Mouse (Mus musculus) embryonic stem cell, embryonic (primary cell): Measurements from ENCODE around the gene Lrrc19.

Experiments used
- CTCF ChIA-PET, 4 experiments: fragments of 300-600 bp in 2 of 4; fragments of 350-600 bp in 2 of 4; sonication (Branson Sonifier 250); formaldehyde crosslinking; loops; one replicate each; lab custom pipeline; 2022; ENCODE audit warnings: inconsistent platforms in 2 of 4; lab: Charles Lee
- POLR2A ChIA-PET, 4 experiments: fragments of 300-600 bp in 2 of 4; fragments of 350-600 bp in 2 of 4; sonication (Branson Sonifier 250); formaldehyde crosslinking; loops; one replicate each; lab custom pipeline; 2022; ENCODE audit warnings: antibody characterized with exemption in 4 of 4, inconsistent platforms in 1 of 4; lab: Charles Lee

Gene Lrrc19

GRCm38 (mm10) chr4:94603031-94603629 lies 46.8 kb downstream of the Lrrc19 start, which contains the start of gene Plaa:
Gene Plaa, minus strand, starts transcription at chr4:94603244.
- ChIA-PET CTCF (interaction anchor here in 1 of 4 experiments (0.7 kb wide), 1 partner anchor 447 kb away, joined by 4 read pairs; no protein-coding TSS in a partner anchor), POLR2A (interaction anchor here in 3 of 4 experiments (0.7 to 2.1 kb wide), 12 partner anchors 11 to 560 kb away, joined by 3 to 14 read pairs (median 5); partner anchors contain the start of genes Caap1 (in 2 of the 3), Gm10306 (in 2 of the 3), Ift74 (in 2 of the 3) and Jun (in 1 of the 3))

- ChIA-PET POLR2A (interaction anchor here (0.5 to 2.1 kb wide), 8 partner anchors 11 to 450 kb away, joined by 3 to 14 read pairs (median 5); partner anchors contain the start of genes Ift74 (in 2 of the 4), Caap1 (in 1 of the 4), Gm10306 (in 1 of the 4) and Jun (in 1 of the 4)), CTCF (no interaction called here)
Measured at GRCm38 (mm10) chr4:94602496-94603030, 47.4 kb downstream of the Lrrc19 start.

- POLR2A ChIA-PET = interaction anchor here in 3 of 4 experiments (0.5 to 2.1 kb wide), 12 partner anchors 9 to 378 kb away, joined by 3 to 8 read pairs (median 4); partner anchors contain the start of genes Caap1 (in 1 of the 3) and Ift74 (in 1 of the 3)
- CTCF ChIA-PET = interaction anchor here in 2 of 4 experiments (0.6 to 1.6 kb wide), 6 partner anchors 9 to 68 kb away, joined by 3 to 7 read pairs (median 4); partner anchors contain the start of genes Caap1 (in 1 of the 2), Gm10306 (in 1 of the 2) and Ift74 (in 1 of the 2)
Measured at GRCm38 (mm10) chr4:94601395-94601794, 48.5 kb downstream of the Lrrc19 start.

- ChIA-PET CTCF (interaction anchor here in 1 of 4 experiments (1.5 kb wide), 1 partner anchor 8 kb away, joined by 4 read pairs; no protein-coding TSS in a partner anchor), POLR2A (interaction anchor here in 2 of 4 experiments (1.4 to 3.5 kb wide), 4 partner anchors 11 to 36 kb away, joined by 4 to 10 read pairs (median 6); partner anchors contain the start of genes Caap1 (in 1 of the 2) and Gm10306 (in 1 of the 2))
Measured at GRCm38 (mm10) chr4:94592709-94593108, 57.2 kb downstream of the Lrrc19 start.

GRCm38 (mm10) chr4:94591765-94592381 lies 58.1 kb downstream of the Lrrc19 start:
- CTCF ChIA-PET = interaction anchor here in 1 of 4 experiments (1.5 kb wide), 1 partner anchor 9 kb away, joined by 4 read pairs; no protein-coding TSS in a partner anchor
- POLR2A ChIA-PET = interaction anchor here in 2 of 4 experiments (1.4 to 3.5 kb wide), 3 partner anchors 11 to 35 kb away, joined by 4 to 10 read pairs (median 6); partner anchors contain the start of genes Caap1 (in 1 of the 2) and Gm10306 (in 1 of the 2)
